Mouse (Mus musculus) liver, embryonic 14.5 days (tissue): Measurements from ENCODE around the gene Rtkn2. TPM values are rescaled to one million over a fixed set of nuclear protein-coding genes. Genes with fewer than 3 reads are reported as not detected.

Experiments
- ATAC-seq: fragments of 200-750 bp; cut with Nextera tagmentation; 2 replicates; pipeline ENCODE4 v1.8.0; 2017; ENCODE audit warnings: moderate number of reproducible peaks, mild to moderate bottlenecking, moderate library complexity; ENCODE audit not compliant: insufficient read depth
- DNase-seq, 3 experiments: peaks; one replicate each; pipeline ENCODE4 v3.0.0-alpha.2; 2012 to 2013; ENCODE audit warnings: low read depth in 3 of 3, low spot score in 3 of 3
- H3K27ac ChIP-seq: fragments of 300-500 bp; sonication (generic); 2 replicates; pipeline ENCODE4 v1.5.1; 2014; ENCODE audit warnings: moderate library complexity, mild to moderate bottlenecking, control low read depth, inconsistent platforms
- H3K27me3 ChIP-seq: fragments of 300-500 bp; sonication (generic); 2 replicates; pipeline ENCODE4 v1.6.1; 2014; ENCODE audit warnings: mild to moderate bottlenecking, low read length, moderate library complexity; ENCODE audit not compliant: control insufficient read depth, insufficient read depth
- H3K36me3 ChIP-seq: fragments of 300-500 bp; sonication (generic); replicated peaks from 2 replicates; pipeline ENCODE4 v1.6.1; 2014; ENCODE audit warnings: low read depth; ENCODE audit not compliant: control insufficient read depth, insufficient read depth
- H3K4me1 ChIP-seq, 2 experiments: fragments of 200-500 bp in 1 of 2; fragments of 300-500 bp in 1 of 2; sonication (generic) in 1 of 2; replicated peaks; 2 replicates each; pipeline ENCODE4 v1.6.1; 2012 to 2014; ENCODE audit warnings: antibody characterized with exemption in 1 of 2, inconsistent platforms in 1 of 2, low read length in 1 of 2; ENCODE audit not compliant: control insufficient read depth in 2 of 2, insufficient read depth in 2 of 2
- H3K4me2 ChIP-seq: fragments of 300-500 bp; sonication (generic); 2 replicates; pipeline ENCODE4 v1.6.1; 2014; ENCODE audit warnings: low read depth, mild to moderate bottlenecking, control low read depth, moderate library complexity
- H3K4me3 ChIP-seq, 2 experiments: fragments of 200-500 bp in 1 of 2; fragments of 300-500 bp in 1 of 2; sonication (generic) in 1 of 2; 2 replicates each; pipeline ENCODE4 v1.5.1; 2012 to 2014; ENCODE audit warnings: low read depth in 2 of 2, low read length in 2 of 2, mild to moderate bottlenecking in 2 of 2, control low read depth in 1 of 2, inconsistent platforms in 1 of 2, moderate library complexity in 1 of 2; ENCODE audit not compliant: insufficient read depth in 1 of 2
- H3K9ac ChIP-seq: fragments of 300-500 bp; sonication (generic); replicated peaks from 2 replicates; pipeline ENCODE4 v1.6.1; 2014; ENCODE audit warnings: mild to moderate bottlenecking, control low read depth, moderate library complexity
- H3K9me3 ChIP-seq: fragments of 300-500 bp; sonication (generic); 2 replicates; pipeline ENCODE4 v1.6.1; 2016; ENCODE audit warnings: low read length, mixed read lengths; ENCODE audit not compliant: control insufficient read depth
- CTCF ChIP-seq: IDR thresholded peaks from 2 replicates; pipeline ENCODE4 v1.5.1; 2016; ENCODE audit warnings: antibody characterized with exemption, low read depth, control low read depth
- EP300 ChIP-seq: IDR thresholded peaks from 2 replicates; pipeline ENCODE4 v1.6.1; 2016; ENCODE audit warnings: antibody characterized with exemption, low read depth
- WGBS: fragments of 180-500 bp; shearing (Covaris S2); extraction: QIAGEN DNeasy Blood & Tissue Kit; methylation state at CpG from one replicate; pipeline ENCODE4 v1.1.7; 2014; ENCODE audit not compliant: insufficient replicate concordance; 5-methylcytosine and 5-hydroxymethylcytosine counted together
- polyA plus RNA-seq, 2 experiments: library from polyadenylated mRNA; depleted of rRNA in 1 of 2; stranded (reverse) in 1 of 2; unstranded in 1 of 2; fragments of >200 nt; fragmentation: Nextera tagmentation in 1 of 2; extraction: Ambion mirVana in 1 of 2; gene quantifications; 2 replicates each; pipeline versions ENCODE4 v1.2.1 to v1.2.3; 2012 to 2014

Rtkn2 gene
- polyA plus RNA-seq, 2 experiments: 0.37 to 0.93 TPM

DNA sequence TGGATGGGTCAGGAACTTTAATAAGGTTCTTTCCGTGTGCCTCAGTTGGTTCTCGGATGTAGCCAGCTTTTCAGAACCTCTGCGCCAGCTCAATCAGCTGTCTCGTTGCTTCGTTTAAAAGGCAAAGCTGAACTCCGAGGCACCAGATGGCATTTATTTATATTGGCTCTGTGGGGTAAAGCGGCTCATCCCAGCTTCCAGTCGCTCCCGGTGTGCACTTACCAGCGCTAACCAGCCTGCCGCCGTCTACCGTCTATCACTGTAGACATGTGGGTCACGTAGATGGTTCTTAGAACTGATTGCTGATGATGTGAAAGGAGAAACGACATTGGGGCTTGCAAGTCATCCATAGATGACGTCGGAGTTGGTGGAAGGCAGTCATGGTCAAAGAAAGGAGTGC, 5.7 kb downstream of the Rtkn2 start:
- TF ChIP-seq CTCF (no peak), EP300 (no peak)
- H3K27ac ChIP-seq: no peak overlapping the region
- no peaks in the 10 kb centered on the region for H3K36me3 ChIP-seq
- 85% methylated on average over 17 of the region's 17 CpGs for WGBS
- no peak overlapping the region for H3K4me3 ChIP-seq
- no peaks in the 10 kb centered on the region for H3K27me3 ChIP-seq
- H3K9ac ChIP-seq: no peak overlapping the region
- no peaks in the 10 kb centered on the region for H3K9me3 ChIP-seq
- H3K4me1 ChIP-seq: no peaks in the 10 kb centered on the region
- ATAC-seq: no peak
- H3K4me2 ChIP-seq: no peak overlapping the region
- no peak for DNase-seq

DNA sequence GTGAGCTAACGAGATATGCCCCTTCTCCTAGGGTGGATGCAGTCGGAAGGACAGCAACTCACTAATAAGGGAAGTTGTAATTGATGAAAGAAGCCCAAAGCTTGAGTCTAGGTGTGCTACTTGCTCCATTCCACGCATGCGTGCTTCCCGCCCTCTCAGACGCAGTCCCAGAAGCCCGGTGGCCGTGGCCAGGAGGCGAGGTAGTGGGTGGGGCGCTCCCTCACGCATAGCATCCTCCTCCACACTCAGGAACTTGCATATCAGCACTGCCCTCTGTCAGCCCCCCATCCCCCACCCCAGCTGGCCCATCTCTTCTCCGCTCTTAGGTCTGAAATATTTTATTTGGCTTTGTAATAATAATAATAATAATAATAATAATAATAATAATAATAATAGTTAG, 16.0 kb downstream of the Rtkn2 start:
- Histone ChIP-seq H3K36me3 (no peaks in the 10 kb centered on the region), H3K27me3 (no peaks in the 10 kb centered on the region), H3K4me3 (no peak overlapping the region), H3K4me1 (no peaks in the 10 kb centered on the region; a peak in 1 of 4 replicates), H3K9me3 (no peaks in the 10 kb centered on the region), H3K4me2 (no peak overlapping the region), H3K27ac (no peak overlapping the region), H3K9ac (no peak overlapping the region)
- TF ChIP-seq EP300 (no peak), CTCF (no peak)
- 63% methylated on average over 12 of the region's 12 CpGs for WGBS
- ATAC-seq (no peak), DNase-seq (no peak)

DNA sequence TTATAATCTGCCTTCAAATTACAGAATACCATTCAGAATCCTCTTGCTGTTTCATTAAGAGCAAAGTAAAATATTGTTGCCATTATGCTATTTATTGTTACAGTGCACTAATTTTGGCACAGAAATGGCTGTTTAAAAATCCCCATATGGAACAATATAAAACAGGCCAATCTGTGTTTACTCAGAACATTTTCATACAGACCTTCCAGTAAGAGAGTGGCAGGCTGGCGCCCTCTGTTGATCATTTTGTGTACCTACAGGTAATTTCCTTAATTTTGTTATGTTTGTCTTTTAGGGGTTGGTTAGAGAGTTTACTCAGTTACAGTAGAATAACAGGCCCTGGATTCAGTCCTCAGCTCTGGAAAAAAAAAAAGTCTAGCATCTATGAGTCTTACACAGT, 16.8 kb downstream of the Rtkn2 start:
- H3K4me3 ChIP-seq: no peak overlapping the region
- WGBS: 0% methylated on average over 1 of the region's 1 CpGs
- DNase-seq: no peak
- no peaks in the 10 kb centered on the region for H3K9me3 ChIP-seq
- no peaks in the 10 kb centered on the region; a peak in 1 of 4 replicates for H3K4me1 ChIP-seq
- TF ChIP-seq EP300 (no peak), CTCF (peak; percentile 61)
- H3K27ac ChIP-seq: no peak overlapping the region
- no peaks in the 10 kb centered on the region for H3K27me3 ChIP-seq
- no peak overlapping the region for H3K9ac ChIP-seq
- H3K36me3 ChIP-seq: no peaks in the 10 kb centered on the region
- ATAC-seq: no peak
- H3K4me2 ChIP-seq: no peak overlapping the region

DNA sequence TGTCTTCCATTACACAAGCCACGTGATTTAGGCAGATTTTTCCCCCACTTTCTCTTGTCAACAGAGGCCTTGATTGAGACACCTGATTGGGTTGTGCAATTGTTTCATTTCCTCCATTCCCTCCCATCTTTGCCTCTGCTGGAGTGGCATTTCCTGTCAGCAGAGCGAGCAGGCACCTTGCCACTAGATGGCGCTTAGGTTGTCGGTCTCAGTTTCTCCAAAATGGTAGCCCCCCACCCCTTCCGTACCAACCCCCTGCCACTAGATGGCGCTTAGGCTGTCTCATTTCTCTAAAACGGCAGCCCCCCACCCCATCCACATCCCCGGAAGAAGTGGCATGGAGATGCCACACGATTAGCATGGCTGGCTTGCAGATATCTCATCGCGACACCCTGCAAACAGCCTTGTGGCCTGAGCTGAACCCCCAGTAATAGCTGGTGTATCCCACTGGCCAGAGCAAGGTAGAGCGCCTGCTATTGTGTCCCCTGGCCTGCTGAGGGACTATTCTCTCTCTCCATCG, 18.8 kb downstream of the Rtkn2 start:
- Histone ChIP-seq H3K27me3 (no peaks in the 10 kb centered on the region), H3K9ac (no peak overlapping the region), H3K36me3 (no peaks in the 10 kb centered on the region), H3K27ac (no peak overlapping the region), H3K9me3 (no peaks in the 10 kb centered on the region), H3K4me2 (peak overlapping the region; percentile 4; the same call in 1 of the 2 replicates), H3K4me3 (no peak overlapping the region), H3K4me1 (no peaks in the 10 kb centered on the region; a peak in 1 of 4 replicates)
- TF ChIP-seq EP300: no peak
- peak; percentile 79 for TF ChIP-seq CTCF
- ATAC-seq: 0 out of 2 replicates have a peak, but pooled peaks have one; percentile 23
- WGBS: 34% methylated on average over 13 of the region's 13 CpGs
- DNase-seq: peak in 2 of 3 experiments; percentile 22 to 28

DNA sequence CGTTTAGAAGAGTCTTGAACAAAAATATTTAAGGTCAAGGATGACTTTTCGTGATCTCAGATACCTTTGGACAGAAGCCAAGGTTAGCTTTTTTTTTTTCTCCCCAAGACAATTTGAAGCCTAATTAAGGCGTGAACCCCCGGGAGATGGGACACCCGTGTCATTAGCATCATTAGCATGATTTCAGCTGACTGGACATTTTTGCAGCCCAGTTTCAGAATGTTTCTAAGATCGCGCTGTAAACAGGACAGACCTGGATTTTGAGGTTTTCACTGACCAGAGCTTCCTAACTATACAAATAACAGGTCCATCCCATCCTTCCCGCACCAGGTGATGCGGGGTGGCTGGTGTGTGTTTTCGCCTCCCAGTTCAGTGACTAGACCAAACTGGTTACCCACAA, 19.8 kb downstream of the Rtkn2 start:
- Histone ChIP-seq H3K9ac (no peak overlapping the region), H3K27me3 (no peaks in the 10 kb centered on the region), H3K4me1 (no peaks in the 10 kb centered on the region; a peak in 1 of 4 replicates), H3K4me3 (no peak overlapping the region), H3K27ac (no peak overlapping the region), H3K36me3 (no peaks in the 10 kb centered on the region), H3K9me3 (no peaks in the 10 kb centered on the region), H3K4me2 (no peak overlapping the region)
- WGBS: 81% methylated on average over 10 of the region's 10 CpGs
- ATAC-seq: no peak
- TF ChIP-seq EP300 (no peak), CTCF (no peak)
- DNase-seq: no peak
